Comparison of ENCODE assay signal across 9 mouse cellular contexts in genomic region chr6:122801801-122802514, GRCm38 (mm10). TPM values are rescaled to one million over a fixed set of nuclear protein-coding genes. Genes with fewer than 3 reads are reported as not detected.
A peak's percentile ranks its signal among the peaks of the same experiment; 100 is the strongest.
DNase-seq lines count a peak whose midpoint lies in the region; ATAC-seq and TF ChIP-seq lines count a peak whose summit lies in the region.
"Had no signal": no experiment of that assay in that cellular context is flagged by ENCODE, and none has a peak within 500 bp of the region (broad histone marks: within the 10 kb centered on the region; RNA-seq: fewer than 3 reads in every experiment).

No protein-coding gene starts in this region.

- H3K4me1 ChIP-seq in embryonic facial prominence, embryonic 15.5 days, result peaks cover 15% of the 10 kb centered on the region
- peaks cover 16% of the 10 kb centered on the region for H3K4me1 ChIP-seq in limb, embryonic 10.5 days
- peaks cover 5% of the 10 kb centered on the region; the same call in 1 of the 2 replicates for H3K4me1 ChIP-seq in midbrain, embryonic 14.5 days (ENCODE audit: control insufficient read depth, insufficient read depth, low read length)
- H3K4me1 ChIP-seq in stomach, postnatal 0 days (replicated peaks; ENCODE audit: control insufficient read depth, insufficient read depth), result peaks cover 10% of the 10 kb centered on the region; the same call in 1 of the 2 replicates

- 0 out of 2 replicates have a peak overlapping the region, but pooled peaks have one; percentile 28 for H3K27ac ChIP-seq in embryonic facial prominence, embryonic 15.5 days (replicated peaks)
- H3K27ac ChIP-seq in limb, embryonic 10.5 days, result peak overlapping the region; percentile 89
- H3K27ac ChIP-seq in midbrain, embryonic 14.5 days (replicated peaks; ENCODE audit: low read depth, low read length), result peak overlapping the region; percentile 52
- peak overlapping the region; percentile 42; the same call in 1 of the 2 replicates for H3K27ac ChIP-seq in stomach, postnatal 0 days (replicated peaks)

- intact Hi-C loops in heart, postnatal 36 days (cut with DNase I), result loop anchor here (5.0 kb wide), 1 partner anchor 35 kb away; no protein-coding TSS in a partner anchor

- H3K9ac ChIP-seq in embryonic facial prominence, embryonic 15.5 days, result peak overlapping the region; percentile 53
- H3K9ac ChIP-seq in midbrain, embryonic 14.5 days (replicated peaks; ENCODE audit: low read length), result peak overlapping the region; percentile 71
- peak overlapping the region; percentile 61 for H3K9ac ChIP-seq in stomach, postnatal 0 days (ENCODE audit: low read length)

- no peaks in the 10 kb centered on the region for H3K9me3 ChIP-seq in embryonic facial prominence, embryonic 15.5 days (replicated peaks)
- no peaks in the 10 kb centered on the region for H3K9me3 ChIP-seq in limb, embryonic 10.5 days (replicated peaks)
- H3K9me3 ChIP-seq in midbrain, embryonic 14.5 days (ENCODE audit: control insufficient read depth, low read length), result no peaks in the 10 kb centered on the region
- no peaks in the 10 kb centered on the region for H3K9me3 ChIP-seq in stomach, postnatal 0 days (ENCODE audit: control insufficient read depth, low read length)
- H3K9me3 ChIP-seq: G1E had no signal

- no peaks in the 10 kb centered on the region for H3K36me3 ChIP-seq in embryonic facial prominence, embryonic 15.5 days
- H3K36me3 ChIP-seq in limb, embryonic 10.5 days, result no peaks in the 10 kb centered on the region
- no peaks in the 10 kb centered on the region for H3K36me3 ChIP-seq in midbrain, embryonic 14.5 days (ENCODE audit: control insufficient read depth, insufficient read depth, low read length)
- H3K36me3 ChIP-seq in stomach, postnatal 0 days (ENCODE audit: control insufficient read depth, insufficient read depth, low read length), result no peaks in the 10 kb centered on the region
- H3K36me3 ChIP-seq: G1E had no signal

- DNase-seq in gastrocnemius, adult 18-20 months (ENCODE audit: low spot score), result peak; percentile 30
- DNase-seq in gastrocnemius, postnatal 10 days, result no peak
- DNase-seq in heart, postnatal 36 days, result peak; percentile 53 to 60
- DNase-seq in limb, embryonic 10.5 days (ENCODE audit: low spot score), result peak; percentile 75
- DNase-seq in midbrain, embryonic 14.5 days, result peak; percentile 72
- DNase-seq in stomach, postnatal 0 days (ENCODE audit: low spot score), result peak; percentile 45

- peaks cover 12% of the 10 kb centered on the region; the same call in 1 of the 2 replicates for H3K27me3 ChIP-seq in embryonic facial prominence, embryonic 15.5 days
- H3K27me3 ChIP-seq in limb, embryonic 10.5 days (ENCODE audit: low read depth, poor library complexity, severe bottlenecking), result peaks cover 21% of the 10 kb centered on the region
- peaks cover 6% of the 10 kb centered on the region; the same call in 1 of the 2 replicates for H3K27me3 ChIP-seq in midbrain, embryonic 14.5 days (ENCODE audit: control insufficient read depth, insufficient read depth, low read length)
- H3K27me3 ChIP-seq in stomach, postnatal 0 days (ENCODE audit: control insufficient read depth, insufficient read depth, low read length), result no peaks in the 10 kb centered on the region

- H3K4me2 ChIP-seq in embryonic facial prominence, embryonic 15.5 days (replicated peaks), result peak overlapping the region; percentile 98
- peak overlapping the region; percentile 91 for H3K4me2 ChIP-seq in midbrain, embryonic 14.5 days (ENCODE audit: low read length)
- H3K4me2 ChIP-seq in stomach, postnatal 0 days (replicated peaks; ENCODE audit: low read depth), result peak overlapping the region; percentile 84

- 2% methylated on average over 34 of the region's 34 CpGs for WGBS in embryonic facial prominence, embryonic 15.5 days
- 5% methylated on average over 34 of the region's 34 CpGs for WGBS in limb, embryonic 10.5 days
- WGBS in midbrain, embryonic 14.5 days, result 2% methylated on average over 34 of the region's 34 CpGs
- WGBS in stomach, postnatal 0 days, result 3% methylated on average over 34 of the region's 34 CpGs

- TF ChIP-seq CTCF in stomach, postnatal 0 days (IDR thresholded peaks at IDR 0.05; ENCODE audit: low read depth), result no peak

- TF ChIP-seq EP300 in stomach, postnatal 0 days (optimal IDR thresholded peaks at IDR 0.05), result no peak

- peak; percentile 73 for ATAC-seq in activated CD4-positive, CD25-positive, alpha-beta regulatory T cell, adult 4 months
- peak; percentile 52 for ATAC-seq in embryonic facial prominence, embryonic 15.5 days (ENCODE audit: insufficient number of reproducible peaks, low FRiP score, low TSS enrichment, low read depth)
- peak; percentile 73 for ATAC-seq in midbrain, embryonic 14.5 days (ENCODE audit: low FRiP score, low TSS enrichment)
- peak; percentile 56 for ATAC-seq in stomach, postnatal 0 days (ENCODE audit: low FRiP score, low TSS enrichment)

- H3K4me3 ChIP-seq in embryonic facial prominence, embryonic 15.5 days (replicated peaks), result peak overlapping the region; percentile 58
- peak overlapping the region; percentile 68 for H3K4me3 ChIP-seq in limb, embryonic 10.5 days
- H3K4me3 ChIP-seq in midbrain, embryonic 14.5 days (replicated peaks; ENCODE audit: low read depth, low read length), result peak overlapping the region; percentile 58
- peak overlapping the region; percentile 46 for H3K4me3 ChIP-seq in stomach, postnatal 0 days (ENCODE audit: low read depth, low read length)

RNA-seq across cellular contexts. Expression of gene Slc2a3, which starts 0.5 kb away (rescaled TPM):
- 1 to 10 TPM; 5.0 to 7.1 TPM for total RNA-seq in gastrocnemius, adult 18-20 months (2021)
- total RNA-seq in gastrocnemius, postnatal 10 days (2021), result 1 to 10 TPM; 2.2 to 3.8 TPM
- 10 to 100 TPM; 64.2 to 69.4 TPM for polyA plus RNA-seq in activated CD4-positive, CD25-positive, alpha-beta regulatory T cell, adult 4 months (2017; shearing (Covaris generic))
- 30.2 and 40.2 TPM in 2 replicates for polyA plus RNA-seq in embryonic facial prominence, embryonic 15.5 days (2015; fragmentation: Nextera tagmentation; extraction: Ambion mirVana)
- 1 to 10 TPM; 1.6 to 2.0 TPM for total RNA-seq in heart, postnatal 36 days (2021)
- polyA plus RNA-seq in limb, embryonic 10.5 days (2016; fragmentation: Nextera tagmentation; extraction: Ambion mirVana), result 61.3 and 74.0 TPM in 2 replicates
- polyA plus RNA-seq in midbrain, embryonic 14.5 days (2014; fragmentation: Nextera tagmentation; extraction: Ambion mirVana), result 21.7 and 28.4 TPM in 2 replicates
- polyA plus RNA-seq in stomach, postnatal 0 days (2015; fragmentation: Nextera tagmentation; extraction: Ambion mirVana), result 3.3 and 4.0 TPM in 2 replicates

RNA-seq across cellular contexts. Expression of gene Foxj2, which starts 17.8 kb away (rescaled TPM):
- total RNA-seq in gastrocnemius, adult 18-20 months (2021), result 10 to 100 TPM; 26.2 to 29.3 TPM
- 10 to 100 TPM; 18.4 to 22.9 TPM for total RNA-seq in gastrocnemius, postnatal 10 days (2021)
- 1 to 10 TPM; 6.6 to 8.7 TPM for polyA plus RNA-seq in activated CD4-positive, CD25-positive, alpha-beta regulatory T cell, adult 4 months (2017; shearing (Covaris generic))
- polyA plus RNA-seq in embryonic facial prominence, embryonic 15.5 days (2015; fragmentation: Nextera tagmentation; extraction: Ambion mirVana), result 7.4 and 8.3 TPM in 2 replicates
- 10 to 100 TPM; 33.4 to 34.7 TPM for total RNA-seq in heart, postnatal 36 days (2021)
- 1.7 and 3.2 TPM in 2 replicates for polyA plus RNA-seq in limb, embryonic 10.5 days (2016; fragmentation: Nextera tagmentation; extraction: Ambion mirVana)
- polyA plus RNA-seq in midbrain, embryonic 14.5 days (2014; fragmentation: Nextera tagmentation; extraction: Ambion mirVana), result 9.0 and 10.1 TPM in 2 replicates
- polyA plus RNA-seq in stomach, postnatal 0 days (2015; fragmentation: Nextera tagmentation; extraction: Ambion mirVana), result 3.0 and 3.5 TPM in 2 replicates

RNA-seq across cellular contexts. Expression of gene C3ar1, which starts 54.0 kb away (rescaled TPM):
- under 1 TPM; 0.34 to 0.62 TPM for total RNA-seq in gastrocnemius, adult 18-20 months (2021)
- 1 to 10 TPM; 1.7 to 2.6 TPM for total RNA-seq in gastrocnemius, postnatal 10 days (2021)
- polyA plus RNA-seq in activated CD4-positive, CD25-positive, alpha-beta regulatory T cell, adult 4 months (2017; shearing (Covaris generic)), result under 1 TPM in 1 of 2 experiments, not detected in 1; 0.60 TPM
- polyA plus RNA-seq in embryonic facial prominence, embryonic 15.5 days (2015; fragmentation: Nextera tagmentation; extraction: Ambion mirVana), result 4.0 and 4.1 TPM in 2 replicates
- 1 to 10 TPM; 3.0 to 5.0 TPM for total RNA-seq in heart, postnatal 36 days (2021)
- polyA plus RNA-seq in limb, embryonic 10.5 days (2016; fragmentation: Nextera tagmentation; extraction: Ambion mirVana), result 0.73 and 1.2 TPM in 2 replicates
- polyA plus RNA-seq in midbrain, embryonic 14.5 days (2014; fragmentation: Nextera tagmentation; extraction: Ambion mirVana), result 0.62 and 2.0 TPM in 2 replicates
- polyA plus RNA-seq in stomach, postnatal 0 days (2015; fragmentation: Nextera tagmentation; extraction: Ambion mirVana), result 2.4 and 2.5 TPM in 2 replicates
- polyA plus RNA-seq: G1E had no signal

Comparison
In these comparisons a context has a peak if more than half of its experiments do, and no peak if none do; other contexts are left out.
1. H3K27ac ChIP-seq: peak in every context shown above with its lines; median percentile 89 in limb, embryonic 10.5 days; 52 in midbrain, embryonic 14.5 days; 42 in stomach, postnatal 0 days; 28 in embryonic facial prominence, embryonic 15.5 days.